Mouse (Mus musculus) lung, postnatal 0 days (tissue): ENCODE results near the gene Hsd17b12. TPM values are rescaled to one million over a fixed set of nuclear protein-coding genes. Genes with fewer than 3 reads are reported as not detected.
A peak's percentile ranks its signal among the peaks of the same experiment; 100 is the strongest.

Source experiments
- ATAC-seq: fragments of 200-750 bp; cut with Nextera tagmentation; 2 replicates; pipeline ENCODE4 v1.8.0; 2017; ENCODE audit warnings: moderate library complexity
- DNase-seq: peaks from one replicate; pipeline ENCODE4 v3.0.0-alpha.2; 2016; ENCODE audit warnings: low spot score
- H3K27ac ChIP-seq: fragments of 300-500 bp; sonication (generic); 2 replicates; pipeline ENCODE4 v1.5.1; 2014; ENCODE audit warnings: antibody characterized with exemption, mild to moderate bottlenecking, low read length, mixed read lengths
- H3K27me3 ChIP-seq: fragments of 300-500 bp; sonication (generic); replicated peaks from 2 replicates; pipeline ENCODE4 v1.6.1; 2014; ENCODE audit warnings: low read length, mixed read lengths; ENCODE audit not compliant: insufficient read depth
- H3K36me3 ChIP-seq: fragments of 300-500 bp; sonication (generic); 2 replicates; pipeline ENCODE4 v1.6.1; 2014; ENCODE audit warnings: low read length, mixed read lengths; ENCODE audit not compliant: insufficient read depth
- H3K4me1 ChIP-seq: fragments of 300-500 bp; sonication (generic); 2 replicates; pipeline ENCODE4 v1.6.1; 2014; ENCODE audit warnings: antibody characterized with exemption, low read depth, low read length, mixed read lengths; ENCODE audit not compliant: insufficient read depth
- H3K4me2 ChIP-seq: fragments of 300-500 bp; sonication (generic); replicated peaks from 2 replicates; pipeline ENCODE4 v1.6.1; 2014; ENCODE audit warnings: low read depth, mild to moderate bottlenecking, low read length, moderate library complexity, mixed read lengths
- H3K4me3 ChIP-seq: fragments of 300-500 bp; sonication (generic); 2 replicates; pipeline ENCODE4 v1.5.1; 2014; ENCODE audit warnings: low read depth, low read length
- H3K9ac ChIP-seq: fragments of 300-500 bp; sonication (generic); replicated peaks from 2 replicates; pipeline ENCODE4 v1.6.1; 2014; ENCODE audit warnings: low read depth, mild to moderate bottlenecking
- H3K9me3 ChIP-seq: fragments of 300-500 bp; sonication (generic); 2 replicates; pipeline ENCODE4 v1.6.1; 2016; ENCODE audit warnings: low read length, mixed read lengths
- CTCF ChIP-seq: IDR thresholded peaks from 2 replicates; pipeline ENCODE4 v1.5.1; 2016; ENCODE audit warnings: antibody characterized with exemption, mild to moderate bottlenecking
- EP300 ChIP-seq: IDR thresholded peaks from 2 replicates; pipeline ENCODE4 v1.6.1; 2016; ENCODE audit warnings: antibody characterized with exemption, mild to moderate bottlenecking, control low read depth
- WGBS: fragments of 180-500 bp; shearing (Covaris S2); extraction: QIAGEN DNeasy Blood & Tissue Kit; methylation state at CpG from one replicate; pipeline ENCODE4 v1.1.7; 2014; 5-methylcytosine and 5-hydroxymethylcytosine counted together
- polyA plus RNA-seq: library from polyadenylated mRNA; unstranded; fragments of >200 nt; fragmentation: Nextera tagmentation; extraction: Ambion mirVana; gene quantifications from 2 replicates; pipeline ENCODE4 v1.2.1, GENCODE M21; 2015

Gene Hsd17b12
- polyA plus RNA-seq, 1 experiment from 2014 or later, result 69.7 TPM

DNA sequence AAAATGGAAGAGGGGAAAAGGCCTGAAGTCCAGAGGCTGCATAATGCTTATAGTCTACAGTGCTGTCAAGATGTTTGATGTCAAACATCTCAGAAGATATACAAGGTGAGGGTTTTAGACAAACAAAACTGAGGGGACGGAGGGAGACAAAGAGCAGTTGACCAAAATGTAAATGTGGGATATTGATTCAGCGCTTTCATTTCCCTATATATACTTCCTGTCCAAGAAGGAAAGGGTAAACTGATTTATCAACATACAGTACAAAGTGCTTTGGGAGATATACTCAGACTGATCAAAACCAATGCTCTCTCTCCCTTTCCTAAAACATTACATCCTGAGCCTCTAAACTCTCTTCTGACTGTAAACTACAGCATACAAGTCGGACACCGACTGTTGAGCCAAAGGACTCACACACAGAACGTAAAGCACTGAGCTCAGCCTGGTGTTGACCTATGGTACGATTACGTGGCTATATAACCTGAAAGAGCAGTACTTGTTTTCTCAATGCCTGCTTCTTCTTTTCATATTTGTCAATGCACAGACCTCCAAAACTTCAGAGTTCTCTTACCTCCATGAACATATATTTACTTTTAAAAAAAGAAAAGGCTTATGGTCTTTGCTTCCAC is 13.1 kb downstream of the Hsd17b12 start:
- H3K36me3 ChIP-seq, result no peaks in the 10 kb centered on the region
- H3K9me3 ChIP-seq, result no peaks in the 10 kb centered on the region
- no peaks in the 10 kb centered on the region for H3K4me1 ChIP-seq
- WGBS, result 74% methylated on average over 7 of the region's 7 CpGs
- H3K27ac ChIP-seq, result no peak overlapping the region
- DNase-seq, result no peak
- H3K27me3 ChIP-seq, result no peaks in the 10 kb centered on the region
- no peak overlapping the region for H3K4me2 ChIP-seq
- no peak overlapping the region for H3K9ac ChIP-seq
- TF ChIP-seq CTCF (no peak), EP300 (no peak)
- no peak for ATAC-seq
- no peak overlapping the region for H3K4me3 ChIP-seq

- Histone ChIP-seq H3K4me1 (no peaks in the 10 kb centered on the region), H3K36me3 (no peaks in the 10 kb centered on the region), H3K9ac (no peak overlapping the region), H3K27ac (no peak overlapping the region), H3K9me3 (no peaks in the 10 kb centered on the region), H3K4me2 (no peak overlapping the region), H3K4me3 (no peak overlapping the region), H3K27me3 (no peaks in the 10 kb centered on the region)
- WGBS, result 48% methylated on average over 3 of the region's 3 CpGs
- no peak for TF ChIP-seq EP300
- TF ChIP-seq CTCF, result no peak
- DNase-seq, result no peak
- no peak for ATAC-seq
Measured at GRCm38 (mm10) chr2:94141293-94141692, 16.5 kb downstream of the Hsd17b12 start.

DNA sequence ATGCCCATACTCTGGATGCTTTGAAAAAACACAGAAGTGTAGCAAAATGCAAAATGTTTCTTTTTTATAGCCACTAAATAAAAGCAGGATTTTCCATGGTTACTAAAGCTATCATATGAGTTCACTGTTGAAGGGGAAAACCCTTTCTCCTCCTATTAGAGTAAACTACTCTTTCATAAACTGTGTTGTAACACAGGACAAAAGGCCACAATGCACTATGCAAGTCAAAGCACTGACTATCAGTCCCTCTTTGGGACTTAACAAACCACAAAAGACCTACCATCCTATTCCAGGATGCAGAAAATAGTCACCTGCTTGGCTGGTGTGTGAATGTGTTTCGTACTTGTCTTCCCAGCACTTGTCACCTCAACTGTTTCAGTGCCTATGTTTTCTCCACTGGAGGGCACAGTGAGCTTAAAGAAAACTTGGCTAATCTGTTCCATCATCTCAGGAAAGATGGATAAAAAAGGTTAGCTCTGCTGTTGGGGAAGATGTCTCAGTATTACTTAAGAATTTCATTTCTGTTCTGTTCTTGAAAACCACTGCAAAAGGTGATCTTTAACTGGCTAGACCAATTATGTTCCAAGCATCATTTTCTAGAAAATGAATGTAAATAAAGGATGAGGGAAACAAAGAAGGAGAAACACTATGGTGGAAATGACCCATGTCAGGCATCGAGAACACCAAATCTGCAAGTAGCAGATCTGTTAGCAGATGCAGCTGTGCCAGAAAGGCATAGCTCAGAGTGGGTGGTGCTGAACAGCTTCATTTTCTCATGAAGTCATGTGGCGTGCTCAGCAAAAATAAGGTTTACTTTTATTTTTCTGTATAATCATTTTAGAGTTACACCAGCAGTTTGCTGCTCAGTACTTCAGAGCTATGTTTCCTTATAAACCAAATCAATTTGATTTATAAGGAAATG is 19.0 kb downstream of the Hsd17b12 start:
- peak; percentile 47 for TF ChIP-seq CTCF
- TF ChIP-seq EP300, result no peak
- Histone ChIP-seq H3K4me1 (no peaks in the 10 kb centered on the region), H3K27ac (no peak overlapping the region), H3K4me2 (no peak overlapping the region), H3K4me3 (no peak overlapping the region), H3K36me3 (no peaks in the 10 kb centered on the region), H3K9me3 (no peaks in the 10 kb centered on the region), H3K9ac (no peak overlapping the region), H3K27me3 (no peaks in the 10 kb centered on the region)
- no peak for DNase-seq
- no peak for ATAC-seq
- 74% methylated on average over 3 of the region's 3 CpGs for WGBS

DNA sequence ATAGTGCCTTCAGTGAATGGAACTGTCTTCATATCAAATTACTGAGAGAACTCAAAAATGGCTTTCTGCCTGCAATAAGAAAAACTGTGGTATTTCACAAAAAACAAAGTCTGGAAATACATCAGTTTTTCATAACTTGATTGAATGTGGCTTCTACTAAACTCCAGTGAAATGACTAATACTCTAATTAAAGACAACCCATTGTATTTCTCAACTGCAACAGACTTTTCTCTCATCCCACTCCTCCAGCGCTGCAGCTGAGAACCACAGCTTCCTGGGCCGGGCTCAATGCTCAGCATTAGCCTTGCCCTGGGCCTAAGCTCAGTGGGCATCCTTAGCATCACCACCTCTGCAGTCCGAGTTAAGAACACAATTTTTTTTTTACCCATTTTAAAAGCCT is 20.9 kb downstream of the Hsd17b12 start:
- Histone ChIP-seq H3K27me3 (no peaks in the 10 kb centered on the region), H3K27ac (no peak overlapping the region), H3K4me3 (no peak overlapping the region), H3K9ac (no peak overlapping the region), H3K9me3 (no peaks in the 10 kb centered on the region), H3K4me1 (no peaks in the 10 kb centered on the region), H3K4me2 (no peak overlapping the region), H3K36me3 (no peaks in the 10 kb centered on the region)
- DNase-seq (no peak), ATAC-seq (no peak)
- TF ChIP-seq CTCF (no peak), EP300 (no peak)
- WGBS, result 86% methylated on average over 3 of the region's 3 CpGs

DNA sequence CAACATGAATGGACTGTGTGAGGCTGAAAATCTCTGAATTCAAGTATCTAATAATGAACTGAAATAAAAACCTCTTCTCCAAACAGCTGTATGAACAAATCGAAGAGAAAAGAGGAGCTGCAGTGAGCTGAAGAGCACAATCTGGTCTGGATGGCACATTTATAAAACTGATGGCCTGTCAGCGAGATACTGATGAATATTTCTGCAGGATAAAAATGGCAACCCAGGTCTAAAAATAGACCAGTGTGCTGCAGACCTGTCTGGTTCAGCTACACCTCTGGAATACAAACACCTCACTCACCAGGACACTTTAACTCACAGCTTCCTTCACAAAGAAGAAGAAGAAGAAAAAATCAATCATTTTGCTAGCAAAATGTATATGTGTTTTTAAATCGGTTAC is 29.3 kb downstream of the Hsd17b12 start:
- Histone ChIP-seq H3K9ac (no peak overlapping the region), H3K4me1 (no peaks in the 10 kb centered on the region), H3K4me2 (no peak overlapping the region), H3K27me3 (no peaks in the 10 kb centered on the region), H3K4me3 (no peak overlapping the region), H3K36me3 (no peaks in the 10 kb centered on the region), H3K27ac (no peak overlapping the region), H3K9me3 (no peaks in the 10 kb centered on the region)
- no peak for DNase-seq
- no peak for ATAC-seq
- TF ChIP-seq CTCF (no peak), EP300 (no peak)
- WGBS, result 83% methylated on average over 3 of the region's 3 CpGs

DNA sequence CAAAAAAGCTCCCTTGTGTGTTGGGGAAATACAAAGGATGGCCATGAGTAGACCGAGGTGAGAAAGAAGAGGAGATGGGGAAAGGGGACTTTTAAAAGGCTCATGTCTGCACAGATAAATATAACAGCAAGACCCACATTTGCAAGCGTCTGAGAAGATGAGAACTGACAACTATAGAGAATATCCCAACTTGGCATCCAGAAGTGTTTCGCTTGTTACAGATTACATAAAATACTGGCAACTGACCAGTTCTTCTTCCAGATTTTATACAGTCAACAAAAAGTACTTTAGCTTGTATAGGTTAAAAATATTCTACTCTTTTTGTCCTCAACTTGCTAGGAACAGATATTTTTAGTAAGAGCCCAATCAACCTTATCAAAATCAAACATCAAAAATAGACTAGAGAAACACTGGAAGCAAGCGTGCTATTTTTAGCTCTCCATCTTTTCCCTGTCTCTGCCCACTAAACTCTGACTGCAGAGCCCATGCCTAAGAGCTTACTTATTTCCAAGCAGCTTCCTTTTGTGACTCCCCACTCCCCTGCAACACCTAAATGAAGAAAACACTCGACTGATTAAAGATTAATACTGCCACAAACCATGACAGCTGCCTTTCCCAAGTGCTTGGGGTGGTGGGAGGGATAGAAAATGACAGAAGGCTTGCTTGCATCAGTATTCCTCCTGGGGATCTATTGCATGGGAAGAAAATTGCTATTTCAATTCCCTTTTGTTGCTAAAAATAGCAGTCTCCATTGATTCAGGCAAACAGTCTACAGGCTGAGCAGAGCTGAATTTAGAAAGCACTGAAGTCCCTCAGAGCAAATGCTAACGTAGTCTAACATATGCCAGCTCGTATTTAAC is 35.4 kb downstream of the Hsd17b12 start:
- Histone ChIP-seq H3K9ac (no peak overlapping the region), H3K9me3 (no peaks in the 10 kb centered on the region), H3K4me2 (no peak overlapping the region; the same call in 1 of the 2 replicates), H3K27ac (no peak overlapping the region), H3K36me3 (no peaks in the 10 kb centered on the region), H3K4me3 (no peak overlapping the region), H3K27me3 (no peaks in the 10 kb centered on the region), H3K4me1 (no peaks in the 10 kb centered on the region; the same call in 1 of the 2 replicates)
- 25% methylated on average over 7 of the region's 7 CpGs for WGBS
- DNase-seq, result no peak
- TF ChIP-seq CTCF (no peak), EP300 (no peak)
- ATAC-seq, result no peak
